Mouse (Mus musculus): ENCODE measurements around the gene Gm11444. TPM values are rescaled to one million over a fixed set of nuclear protein-coding genes. Genes with fewer than 3 reads are reported as not detected.

Gm11444 gene
- polyA plus RNA-seq, 2 experiments from 2014 or later = 1.0 TPM; not detected in 1

- ATAC-seq = no peak
Observed at GRCm38 (mm10) chr11:85812201-85812966, 37.7 kb downstream of the Gm11444 start.

GRCm38 (mm10) chr11:85811676-85812075, 38.5 kb downstream of the Gm11444 start:
- no peak for ATAC-seq

GRCm38 (mm10) chr11:85811229-85811628, 38.9 kb downstream of the Gm11444 start:
- no peak for ATAC-seq

GRCm38 (mm10) chr11:85807353-85807752, 42.8 kb downstream of the Gm11444 start:
- no peak for ATAC-seq

- no peak for ATAC-seq
Observed at GRCm38 (mm10) chr11:85805779-85806178, 44.4 kb downstream of the Gm11444 start.

GRCm38 (mm10) chr11:85804048-85804447, 46.1 kb downstream of the Gm11444 start:
- ATAC-seq = no peak

GRCm38 (mm10) chr11:85800380-85800779, 49.8 kb downstream of the Gm11444 start:
- ATAC-seq = no peak

GRCm38 (mm10) chr11:85799856-85800255, 50.3 kb downstream of the Gm11444 start:
- ATAC-seq = no peak

- ATAC-seq = no peak
Observed at GRCm38 (mm10) chr11:85799456-85799855, 50.7 kb downstream of the Gm11444 start.

Other genes with a start within 250 kb of the Gm11444 start
- under 1 TPM in 1 of 2 experiments, not detected in 1; 0.13 TPM for gene Tbx2, start 17.8 kb downstream of the Gm11444 start, polyA plus RNA-seq (2017; shearing (Covaris generic))
- gene Tbx4, start 36.1 kb upstream of the Gm11444 start, polyA plus RNA-seq (2017; shearing (Covaris generic)) = not detected

All from activated CD4-positive, CD25-positive, alpha-beta regulatory T cell, adult 4 months (primary cell).